Mouse (Mus musculus) adrenal gland, adult 8-10 months (tissue): ENCODE measurements around the gene Trim38. TPM values are rescaled to one million over a fixed set of nuclear protein-coding genes. Genes with fewer than 3 reads are reported as not detected.
A peak's percentile ranks its signal among the peaks of the same experiment; 100 is the strongest.

Source experiments
- DNase-seq: peaks from one replicate; pipeline ENCODE4 v3.0.0; 2022
- microRNA-seq, 2 experiments: library from miRNA; unstranded; fragments of <30 nt; microRNA quantifications; one replicate each; pipeline ENCODE4 v1.2.0; 2022
- total RNA-seq, 4 experiments: library from RNA; stranded (reverse); gene quantifications; 2 replicates each; pipeline ENCODE4 v1.2.4; 2022

Trim38 gene
- total RNA-seq, 4 experiments from 2014 or later: 0.24 to 0.48 (median 0.26) TPM; not detected in 1

GRCm38 (mm10) chr13:23836630-23837029, 66.9 kb downstream of the Trim38 start:
- DNase-seq: peak; percentile 48

- DNase-seq: no peak
Observed at GRCm38 (mm10) chr13:23839308-23839707, 69.6 kb downstream of the Trim38 start, which contains the start of gene Slc17a3. TSS of gene Slc17a3 (plus strand) at chr13:23839434.

Small RNAs within 50 kb of the gene (microRNA-seq; reads per million reads assigned to microRNA genes)
- gene Gm44314: 0 reads per million in 2 experiments
- 0 reads per million in 2 experiments for gene Gm44484

Other genes starting within 250 kb of the Trim38 start
- 100 to 1,000 TPM; 381 to 523 (median 406) TPM for gene Hist1h4h, start 238.9 kb upstream of the Trim38 start, total RNA-seq
- 10 to 100 TPM in 3 of 4 experiments, 1 to 10 TPM in 1; 8.2 to 20.8 (median 16.2) TPM for gene Hist1h2af, start 236.0 kb upstream of the Trim38 start, total RNA-seq
- gene Hist1h3g, start 234.5 kb upstream of the Trim38 start, total RNA-seq: 1 to 10 TPM; 3.2 to 5.6 (median 4.7) TPM
- gene Hist1h2bh, start 226.5 kb upstream of the Trim38 start, total RNA-seq: 1 to 10 TPM; 2.2 to 3.4 (median 2.9) TPM
- 10 to 100 TPM; 16.8 to 22.6 (median 20.7) TPM for gene Hist1h3f, start 225.9 kb upstream of the Trim38 start, total RNA-seq
- 10 to 100 TPM; 54.2 to 65.8 (median 58.8) TPM for gene Hist1h4f, start 218.3 kb upstream of the Trim38 start, total RNA-seq
- gene Hist1h1d, start 216.7 kb upstream of the Trim38 start, total RNA-seq: 1 to 10 TPM; 2.2 to 3.9 (median 3.1) TPM
- 10 to 100 TPM; 48.1 to 62.5 (median 53.5) TPM for gene Hist1h3e, start 207.5 kb upstream of the Trim38 start, total RNA-seq
- 1 to 10 TPM; 4.5 to 9.9 (median 6.6) TPM for gene Hist1h2ae, start 198.7 kb upstream of the Trim38 start, total RNA-seq
- 10 to 100 TPM; 55.2 to 81.2 (median 75.0) TPM for gene Hist1h2bg, start 198.5 kb upstream of the Trim38 start, total RNA-seq
- gene Hist1h2bf, start 195.7 kb upstream of the Trim38 start, total RNA-seq: 10 to 100 TPM; 18.7 to 29.5 (median 23.2) TPM
- gene Hist1h2ad, start 195.5 kb upstream of the Trim38 start, total RNA-seq: 1 to 10 TPM; 4.8 to 9.8 (median 5.8) TPM
- gene Hist1h3d, start 194.2 kb upstream of the Trim38 start, total RNA-seq: 1 to 10 TPM; 2.9 to 4.8 (median 3.3) TPM
- gene Hist1h4d, start 188.3 kb upstream of the Trim38 start, total RNA-seq: 100 to 1,000 TPM; 116 to 151 (median 145) TPM
- 10 to 100 TPM; 11.0 to 15.5 (median 13.2) TPM for gene Hist1h2be, start 148.8 kb upstream of the Trim38 start, total RNA-seq
- gene Hist1h1e, start 147.4 kb upstream of the Trim38 start, total RNA-seq: 10 to 100 TPM; 61.3 to 77.8 (median 63.8) TPM
- gene Hist1h2ac, start 86.0 kb upstream of the Trim38 start, total RNA-seq: 1 to 10 TPM; 1.8 to 3.2 (median 2.3) TPM
- 100 to 1,000 TPM; 105 to 176 (median 135) TPM for gene Hist1h2bc, start 85.7 kb upstream of the Trim38 start, total RNA-seq
- gene Hist1h1t, start 74.1 kb upstream of the Trim38 start, total RNA-seq: under 1 TPM in 1 of 4 experiments, not detected in 3; 0.26 TPM
- gene Hist1h4c, start 71.5 kb upstream of the Trim38 start, total RNA-seq: 10 to 100 TPM; 71.9 to 93.9 (median 88.6) TPM
- 10 to 100 TPM; 27.4 to 41.7 (median 33.5) TPM for gene Hfe, start 59.1 kb upstream of the Trim38 start, total RNA-seq
- 100 to 1,000 TPM; 212 to 290 (median 255) TPM for gene Hist1h1c, start 31.1 kb upstream of the Trim38 start, total RNA-seq
- 10 to 100 TPM in 1 of 4 experiments, 1 to 10 TPM in 3; 4.3 to 10.9 (median 7.4) TPM for gene Hist1h3c, start 24.3 kb upstream of the Trim38 start, total RNA-seq
- gene Hist1h2bb, start 23.2 kb upstream of the Trim38 start, total RNA-seq: 10 to 100 TPM; 14.8 to 24.3 (median 20.0) TPM
- 10 to 100 TPM; 24.0 to 37.5 (median 29.3) TPM for gene Hist1h2ab, start 18.8 kb upstream of the Trim38 start, total RNA-seq
- 10 to 100 TPM; 18.1 to 29.8 (median 26.6) TPM for gene Hist1h3b, start 17.6 kb upstream of the Trim38 start, total RNA-seq
- gene Hist1h4b, start 12.9 kb upstream of the Trim38 start, total RNA-seq: 100 to 1,000 TPM in 1 of 4 experiments, 10 to 100 TPM in 3; 69.6 to 104 (median 91.8) TPM
- 10 to 100 TPM; 18.1 to 29.1 (median 26.8) TPM for gene Hist1h4a, start 8.7 kb upstream of the Trim38 start, total RNA-seq
- 10 to 100 TPM; 28.7 to 37.4 (median 36.4) TPM for gene Hist1h3a, start 7.5 kb upstream of the Trim38 start, total RNA-seq
- gene Hist1h1a, start 6.2 kb upstream of the Trim38 start, total RNA-seq: 10 to 100 TPM; 16.7 to 20.1 (median 18.6) TPM
- under 1 TPM in 1 of 4 experiments, not detected in 3; 0.06 TPM for gene Slc17a2, start 37.1 kb downstream of the Trim38 start, total RNA-seq
- 1 to 10 TPM in 1 of 4 experiments, under 1 TPM in 3; 0.18 to 1.4 (median 0.76) TPM for gene Slc17a3, start 69.5 kb downstream of the Trim38 start, total RNA-seq
- not detected for gene Slc17a1, start 97.8 kb downstream of the Trim38 start, total RNA-seq
- under 1 TPM in 3 of 4 experiments, not detected in 1; 0.13 to 0.38 (median 0.15) TPM for gene Slc17a4, start 145.1 kb downstream of the Trim38 start, total RNA-seq
- not detected for gene Hist1h2ba, start 164.2 kb downstream of the Trim38 start, total RNA-seq
- not detected for gene Hist1h2aa, start 164.5 kb downstream of the Trim38 start, total RNA-seq
- 1 to 10 TPM; 2.3 to 4.4 (median 3.1) TPM for gene Scgn, start 221.3 kb downstream of the Trim38 start, total RNA-seq